Mouse (Mus musculus): ENCODE results near the gene Auts2. TPM values are rescaled to one million over a fixed set of nuclear protein-coding genes. Genes with fewer than 3 reads are reported as not detected.

Gene Auts2
- polyA plus RNA-seq, 1 experiment from 2014 or later: 57.8 TPM

DNA sequence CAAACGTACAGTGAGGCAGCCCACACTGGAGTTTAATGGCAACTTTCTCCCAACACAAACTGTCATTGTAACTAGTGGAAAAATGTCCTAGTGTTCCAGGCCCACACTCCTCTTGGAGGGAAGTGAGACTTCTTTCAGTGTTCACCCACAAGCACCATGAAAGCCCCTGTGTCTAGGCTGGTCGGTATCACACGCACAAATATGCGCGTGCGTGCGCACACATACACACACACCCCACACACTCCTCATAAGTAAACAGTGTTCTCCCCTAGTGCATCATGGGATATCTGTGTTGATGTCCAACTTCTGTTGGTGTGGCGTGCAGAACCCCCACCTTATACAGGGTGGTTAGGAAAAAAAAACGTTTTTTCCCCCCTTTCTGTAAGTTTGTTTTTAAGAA is 964.4 kb downstream of the Auts2 start:
- H3K27me3 ChIP-seq (ENCODE audit: low read depth, poor library complexity, severe bottlenecking): peaks cover 23% of the 10 kb centered on the region
- H3K27ac ChIP-seq: no peak overlapping the region
- WGBS: 93% methylated on average over 9 of the region's 9 CpGs
- H3K9me3 ChIP-seq (replicated peaks): no peaks in the 10 kb centered on the region
- H3K36me3 ChIP-seq: no peaks in the 10 kb centered on the region
- peaks cover 70% of the 10 kb centered on the region for H3K4me1 ChIP-seq
- DNase-seq (ENCODE audit: low spot score): no peak
- H3K4me3 ChIP-seq: no peak overlapping the region

DNA sequence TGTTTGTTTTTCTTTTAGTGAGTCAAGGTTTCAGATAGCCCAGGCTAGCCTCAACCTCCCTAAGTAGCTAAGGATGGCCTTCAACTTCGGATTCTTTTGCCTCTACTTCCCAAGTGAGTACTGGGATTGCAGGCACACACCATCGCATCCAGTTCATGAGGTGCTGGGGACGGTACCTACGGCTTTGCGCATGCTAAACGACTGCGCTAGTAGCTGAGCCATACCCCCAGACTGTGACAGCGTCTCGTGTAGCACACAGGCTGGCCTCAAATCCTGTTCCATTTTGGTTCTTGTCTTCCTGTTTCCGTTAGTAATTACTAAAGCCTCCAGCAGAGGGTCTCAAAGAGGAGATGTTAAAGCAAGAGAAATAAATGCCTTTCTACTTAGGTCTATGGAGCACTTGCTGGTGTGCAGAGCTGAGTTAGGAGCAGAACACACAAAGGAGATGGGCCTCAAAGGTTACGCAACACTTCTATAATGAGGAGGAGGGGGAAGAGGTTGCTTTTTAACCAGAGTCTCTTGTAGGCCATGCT is 967.3 kb downstream of the Auts2 start:
- Histone ChIP-seq H3K4me3 (no peak overlapping the region), H3K27me3 (ENCODE audit: low read depth, poor library complexity, severe bottlenecking) (peaks cover 16% of the 10 kb centered on the region), H3K27ac (no peak overlapping the region), H3K36me3 (no peaks in the 10 kb centered on the region), H3K9me3 (replicated peaks) (no peaks in the 10 kb centered on the region), H3K4me1 (peaks cover 45% of the 10 kb centered on the region)
- 70% methylated on average over 11 of the region's 11 CpGs for WGBS
- DNase-seq (ENCODE audit: low spot score): no peak

DNA sequence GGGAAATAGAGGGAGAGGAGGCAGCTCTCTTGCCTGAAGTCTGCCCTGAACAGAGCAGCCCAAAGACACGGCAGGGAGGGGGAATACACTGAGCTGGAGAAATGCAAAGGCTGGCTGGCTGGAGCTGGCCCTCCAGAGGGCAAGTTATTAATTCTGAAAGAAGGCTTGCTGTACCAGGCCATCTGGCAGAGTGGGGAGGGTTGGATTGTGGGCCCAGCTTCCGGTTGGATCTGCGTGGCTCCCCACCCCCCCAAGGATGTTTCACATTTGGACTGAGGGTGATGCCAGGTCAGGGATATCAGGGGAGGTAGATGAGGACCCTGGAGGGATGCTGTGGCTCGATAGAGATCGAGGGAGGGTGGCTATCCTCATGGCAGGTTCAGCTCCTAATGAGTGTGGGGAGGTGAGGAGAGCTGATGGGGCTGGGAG is 968.0 kb downstream of the Auts2 start:
- Histone ChIP-seq H3K4me3 (no peak overlapping the region), H3K4me1 (peaks cover 38% of the 10 kb centered on the region), H3K27ac (0 out of 2 replicates have a peak overlapping the region, but pooled peaks have one; percentile 20), H3K36me3 (no peaks in the 10 kb centered on the region), H3K9me3 (replicated peaks) (no peaks in the 10 kb centered on the region), H3K27me3 (ENCODE audit: low read depth, poor library complexity, severe bottlenecking) (peaks cover 14% of the 10 kb centered on the region)
- WGBS: 49% methylated on average over 5 of the region's 5 CpGs
- DNase-seq (ENCODE audit: low spot score): no peak

DNA sequence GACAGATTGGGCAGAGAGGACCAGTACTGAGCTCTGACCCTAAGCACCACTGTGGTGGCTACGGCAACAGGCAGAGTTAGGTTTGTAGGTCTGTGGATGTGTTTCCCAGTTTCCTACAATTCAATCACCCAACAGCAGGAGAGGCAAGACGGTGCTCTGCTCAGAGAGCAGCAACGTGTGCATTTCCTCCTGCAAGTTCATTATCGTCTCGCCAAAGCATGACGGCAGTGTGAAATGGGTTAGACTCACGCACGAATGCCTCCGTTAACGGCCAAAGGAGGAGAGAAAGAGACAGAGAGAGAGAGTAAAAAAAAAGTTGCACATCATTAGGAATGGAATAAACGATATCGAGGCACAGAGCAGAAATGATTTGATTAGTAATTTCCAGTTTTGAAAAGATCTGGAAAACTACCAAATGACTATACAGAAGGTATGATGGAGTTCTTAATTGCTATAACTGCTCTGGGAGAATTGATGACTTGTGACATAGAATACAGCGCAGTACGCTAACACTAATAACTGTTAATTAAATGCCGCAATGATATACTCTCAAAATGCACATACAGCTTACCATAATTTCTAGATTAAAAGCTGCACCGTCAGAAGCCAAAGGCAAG is 968.6 kb downstream of the Auts2 start:
- 0 out of 2 replicates have a peak overlapping the region, but pooled peaks have one; percentile 20 for H3K27ac ChIP-seq
- peaks cover 34% of the 10 kb centered on the region for H3K4me1 ChIP-seq
- no peaks in the 10 kb centered on the region for H3K36me3 ChIP-seq
- no peaks in the 10 kb centered on the region for H3K9me3 ChIP-seq (replicated peaks)
- no peak overlapping the region for H3K4me3 ChIP-seq
- H3K27me3 ChIP-seq (ENCODE audit: low read depth, poor library complexity, severe bottlenecking): peaks cover 9% of the 10 kb centered on the region
- DNase-seq (ENCODE audit: low spot score): no peak
- WGBS: 88% methylated on average over 16 of the region's 16 CpGs

DNA sequence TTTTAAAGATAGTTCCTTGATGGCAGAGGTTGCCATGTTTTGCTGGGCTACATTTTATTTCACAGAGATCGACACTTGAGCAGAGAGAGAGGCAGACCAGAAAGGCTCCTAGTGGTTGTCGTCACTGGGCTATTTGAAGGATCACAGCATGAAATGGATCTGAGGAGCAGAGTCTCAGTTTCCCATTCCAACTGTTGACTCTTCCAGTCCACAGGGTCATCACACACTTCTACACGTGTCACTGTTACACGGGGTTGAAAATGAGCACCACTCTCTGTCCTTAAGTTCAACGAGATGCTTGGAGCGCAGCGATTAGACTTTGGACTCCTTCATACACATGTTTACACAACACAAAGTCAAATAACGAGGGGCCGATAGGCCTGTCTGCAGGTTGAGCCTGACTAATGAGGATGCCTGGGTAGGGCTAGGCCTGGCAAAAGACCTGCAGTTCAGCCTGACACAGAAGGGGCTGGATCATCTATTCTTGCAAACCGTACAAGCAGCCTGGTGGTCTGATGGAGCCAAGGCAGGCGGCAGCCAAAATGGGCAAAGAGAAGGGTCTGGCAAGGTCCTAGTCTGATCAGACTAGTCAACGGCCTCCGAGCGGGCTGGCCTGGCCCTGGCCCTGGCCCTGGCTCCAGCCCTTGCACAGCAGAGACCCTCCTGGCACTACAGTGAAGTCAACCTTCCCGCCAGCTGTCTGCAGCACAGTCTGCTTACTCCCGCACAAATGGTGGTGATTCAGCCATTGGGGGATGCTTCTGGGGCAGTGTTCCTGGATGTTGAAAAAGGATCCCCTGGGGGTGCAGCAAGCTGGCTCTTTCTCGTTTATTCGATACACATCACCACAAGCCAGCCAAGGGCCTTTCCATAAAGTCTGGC is 969.6 kb downstream of the Auts2 start:
- Histone ChIP-seq H3K27ac (no peak overlapping the region; the same call in 1 of the 2 replicates), H3K4me1 (peaks cover 34% of the 10 kb centered on the region), H3K9me3 (replicated peaks) (no peaks in the 10 kb centered on the region), H3K36me3 (no peaks in the 10 kb centered on the region), H3K4me3 (no peak overlapping the region), H3K27me3 (ENCODE audit: low read depth, poor library complexity, severe bottlenecking) (0 out of 2 replicates have a peak, but pooled peaks cover 5% of the 10 kb centered on the region)
- DNase-seq (ENCODE audit: low spot score): no peak
- 85% methylated on average over 18 of the region's 18 CpGs for WGBS

DNA sequence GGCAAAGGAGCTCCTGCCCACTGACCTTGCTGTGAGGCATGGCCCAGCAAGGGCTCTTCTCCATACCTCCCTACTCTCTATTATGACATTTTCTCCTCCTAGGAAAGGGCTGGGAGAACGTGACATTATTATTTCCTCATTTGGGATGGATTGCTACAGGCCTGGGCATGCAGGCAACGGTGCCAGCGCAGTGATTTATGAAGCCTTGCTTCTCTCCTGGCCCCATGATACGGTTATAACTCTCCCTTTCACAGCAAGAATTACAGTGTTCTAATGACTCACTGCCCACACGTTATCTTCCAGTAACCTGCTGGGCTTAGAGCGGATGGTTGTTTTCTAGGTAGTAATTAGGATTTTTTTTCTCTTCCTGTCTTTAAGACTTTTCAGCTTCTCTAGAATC is 977.1 kb downstream of the Auts2 start:
- Histone ChIP-seq H3K27ac (no peak overlapping the region), H3K27me3 (ENCODE audit: low read depth, poor library complexity, severe bottlenecking) (peaks cover 14% of the 10 kb centered on the region; the same call in 1 of the 2 replicates), H3K4me3 (no peak overlapping the region), H3K4me1 (0 out of 2 replicates have a peak, but pooled peaks cover 3% of the 10 kb centered on the region), H3K9me3 (replicated peaks) (no peaks in the 10 kb centered on the region), H3K36me3 (no peaks in the 10 kb centered on the region)
- 60% methylated on average over 6 of the region's 6 CpGs for WGBS
- DNase-seq (ENCODE audit: low spot score): no peak

DNA sequence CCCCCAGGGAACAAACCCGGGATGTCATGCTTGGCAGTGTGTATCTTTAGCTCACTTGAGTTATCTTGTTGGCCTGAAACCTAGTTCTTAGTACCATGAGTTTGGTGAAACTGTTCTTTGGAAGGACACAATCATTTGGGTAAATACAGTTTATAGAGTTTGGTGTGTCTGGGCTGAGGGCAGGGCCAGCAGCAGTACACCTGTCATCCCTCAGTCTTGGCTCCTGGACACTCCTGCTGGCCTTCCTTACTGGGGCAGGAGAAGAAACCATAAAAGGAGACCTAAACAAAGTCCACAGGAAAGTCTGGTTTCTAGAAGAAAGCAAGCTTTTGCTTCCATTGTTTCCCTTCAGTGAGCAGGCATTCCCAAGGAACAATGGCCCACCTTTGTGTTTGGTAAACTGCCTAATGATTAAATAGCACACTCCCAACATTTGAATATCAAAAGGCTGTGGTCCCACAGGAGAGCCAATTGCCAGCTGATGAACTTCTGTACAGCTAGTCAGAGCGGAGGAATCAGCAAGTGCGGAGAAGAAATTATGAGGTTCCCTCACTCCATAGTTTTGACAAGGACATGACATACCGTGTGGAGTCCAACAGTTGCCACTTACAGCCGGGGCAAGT is 979.4 kb downstream of the Auts2 start:
- Histone ChIP-seq H3K27me3 (ENCODE audit: low read depth, poor library complexity, severe bottlenecking) (peaks cover 14% of the 10 kb centered on the region; the same call in 1 of the 2 replicates), H3K9me3 (replicated peaks) (no peaks in the 10 kb centered on the region), H3K4me1 (0 out of 2 replicates have a peak, but pooled peaks cover 3% of the 10 kb centered on the region), H3K4me3 (no peak overlapping the region), H3K36me3 (no peaks in the 10 kb centered on the region), H3K27ac (no peak overlapping the region)
- no peak for DNase-seq (ENCODE audit: low spot score)
- WGBS: 97% methylated on average over 5 of the region's 5 CpGs

DNA sequence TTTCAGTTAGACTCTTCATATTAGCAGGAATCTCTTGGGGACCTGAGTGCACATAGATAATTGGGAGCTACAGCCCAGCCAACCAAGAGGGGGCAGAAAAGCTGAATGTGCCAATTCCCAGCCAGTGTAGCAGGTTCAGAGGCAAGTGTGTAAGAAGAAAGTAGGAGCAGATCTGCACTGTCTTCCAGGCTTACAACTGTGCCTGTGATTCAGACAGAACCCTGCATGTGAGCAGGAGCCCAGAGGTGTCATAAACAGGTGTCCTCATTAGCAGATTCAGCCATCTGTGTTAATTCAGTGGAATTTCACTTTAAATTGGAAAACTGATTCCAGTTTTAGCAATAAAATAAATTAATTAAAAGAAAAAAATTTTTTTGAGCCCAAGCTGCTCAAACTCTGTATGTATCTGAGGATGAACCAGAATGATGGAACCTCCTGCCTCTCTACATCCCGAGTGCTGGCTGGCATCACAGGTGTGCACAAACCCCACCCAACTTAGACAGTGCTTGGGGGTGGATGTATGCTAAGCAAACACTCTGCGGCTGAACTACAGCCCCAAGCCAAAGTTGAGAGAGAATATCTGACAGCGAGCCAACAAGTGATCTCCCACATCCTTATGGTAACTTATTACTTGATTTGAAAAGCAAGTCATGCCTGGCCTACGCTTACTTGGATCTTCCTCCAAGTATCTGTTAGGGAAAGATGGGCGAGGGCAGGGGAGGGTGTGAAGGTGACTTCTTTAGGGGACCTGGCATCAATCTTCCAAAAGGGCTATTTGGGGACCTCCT is 982.2 kb downstream of the Auts2 start:
- Histone ChIP-seq H3K9me3 (replicated peaks) (no peaks in the 10 kb centered on the region), H3K36me3 (no peaks in the 10 kb centered on the region), H3K4me1 (peaks cover 10% of the 10 kb centered on the region), H3K4me3 (no peak overlapping the region), H3K27me3 (ENCODE audit: low read depth, poor library complexity, severe bottlenecking) (peaks cover 14% of the 10 kb centered on the region; the same call in 1 of the 2 replicates), H3K27ac (no peak overlapping the region)
- DNase-seq (ENCODE audit: low spot score): no peak
- WGBS: 83% methylated on average over 5 of the region's 5 CpGs

DNA sequence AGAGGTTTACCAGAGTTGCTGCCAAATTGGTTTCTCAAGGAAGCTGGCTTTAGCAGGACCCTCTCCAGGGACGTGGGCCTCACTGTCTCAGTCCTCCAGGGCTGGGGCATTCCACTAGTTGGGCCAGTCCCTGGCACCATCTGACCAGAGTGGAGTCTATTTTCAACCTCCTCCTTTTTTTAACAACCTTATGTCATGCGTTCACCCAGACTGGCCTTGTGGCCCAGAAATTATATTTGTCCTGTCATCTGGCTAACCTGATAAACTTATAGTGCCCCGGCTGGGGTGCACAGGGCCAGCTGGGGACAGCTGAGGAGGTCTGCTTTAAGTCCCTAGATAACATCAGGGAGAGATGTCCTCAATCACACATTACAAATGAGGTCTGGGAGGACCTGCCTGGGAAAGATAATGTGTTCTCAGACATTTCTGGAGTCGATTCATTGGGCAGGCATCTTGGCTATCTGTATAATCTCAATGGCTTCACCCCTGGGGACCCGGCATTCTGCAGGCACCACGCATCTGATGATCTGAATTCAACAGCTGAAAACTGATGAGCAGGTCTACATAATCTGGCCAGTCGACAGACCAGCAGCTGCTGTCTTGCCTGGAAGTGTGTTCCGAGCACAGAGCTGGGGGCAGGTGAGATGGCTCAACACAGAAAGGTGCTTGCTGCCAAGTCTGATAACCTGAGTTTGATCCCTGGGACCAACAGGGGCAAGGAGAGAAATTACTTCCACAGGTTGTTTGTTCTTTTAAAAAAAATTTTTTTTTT is 984.6 kb downstream of the Auts2 start:
- 0 out of 2 replicates have a peak overlapping the region, but pooled peaks have one; percentile 10 for H3K27ac ChIP-seq
- H3K27me3 ChIP-seq (ENCODE audit: low read depth, poor library complexity, severe bottlenecking): peaks cover 14% of the 10 kb centered on the region; the same call in 1 of the 2 replicates
- H3K36me3 ChIP-seq: no peaks in the 10 kb centered on the region
- DNase-seq (ENCODE audit: low spot score): no peak
- no peak overlapping the region for H3K4me3 ChIP-seq
- H3K9me3 ChIP-seq (replicated peaks): no peaks in the 10 kb centered on the region
- 67% methylated on average over 8 of the region's 8 CpGs for WGBS
- H3K4me1 ChIP-seq: peaks cover 10% of the 10 kb centered on the region

DNA sequence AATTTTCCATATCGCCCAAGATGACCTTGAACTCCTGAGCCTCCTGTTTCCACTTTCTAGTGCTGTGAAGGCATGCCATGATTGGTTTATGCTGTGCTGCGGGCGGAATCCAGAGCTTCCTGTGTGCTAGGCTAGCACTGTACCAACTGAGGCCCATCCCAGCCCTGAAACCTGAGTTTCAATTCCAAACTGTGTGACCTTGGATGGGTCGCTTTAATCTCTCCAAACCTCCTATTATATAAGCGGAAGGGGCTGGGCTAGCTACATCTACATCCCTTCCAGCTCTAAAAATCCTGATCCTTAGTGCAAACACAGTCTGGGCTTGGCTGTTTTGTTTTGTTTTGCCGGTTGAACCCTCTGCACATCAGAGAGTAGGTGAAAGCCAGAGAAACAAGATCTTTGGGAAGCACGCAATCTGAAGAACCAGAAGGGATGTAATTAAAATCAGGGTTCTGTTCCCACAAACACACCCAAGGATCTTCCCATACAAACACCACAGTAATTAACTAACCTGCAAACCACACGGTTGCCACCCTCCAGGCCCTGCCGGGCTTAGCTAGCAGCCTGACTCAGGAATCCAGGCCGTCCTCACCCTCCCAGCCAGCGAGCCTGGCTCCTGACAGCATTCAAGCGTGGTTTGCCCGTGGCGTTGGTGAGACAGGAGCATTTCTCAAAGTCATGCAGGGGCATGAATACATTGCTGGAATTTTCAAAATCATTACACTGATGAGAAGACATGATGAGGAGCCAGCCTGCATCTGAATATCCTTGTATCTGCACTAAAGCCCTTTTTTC is 985.4 kb downstream of the Auts2 start:
- H3K4me3 ChIP-seq: no peak overlapping the region
- H3K27ac ChIP-seq: 0 out of 2 replicates have a peak overlapping the region, but pooled peaks have one; percentile 10
- H3K27me3 ChIP-seq (ENCODE audit: low read depth, poor library complexity, severe bottlenecking): peaks cover 9% of the 10 kb centered on the region; the same call in 1 of the 2 replicates
- WGBS: 65% methylated on average over 14 of the region's 14 CpGs
- no peaks in the 10 kb centered on the region for H3K9me3 ChIP-seq (replicated peaks)
- H3K4me1 ChIP-seq: peaks cover 11% of the 10 kb centered on the region
- DNase-seq (ENCODE audit: low spot score): no peak
- H3K36me3 ChIP-seq: no peaks in the 10 kb centered on the region
